Mouse (Mus musculus): ENCODE results near the gene Mxra8.

The Mxra8 gene

GRCm38 (mm10) chr4:155863001-155863400 is 23.5 kb downstream of the Mxra8 start, which contains the start of gene Tas1r3:
Tas1r3 (minus strand) TSS chr4:155863362.
- DNase-seq, result no peak

DNA sequence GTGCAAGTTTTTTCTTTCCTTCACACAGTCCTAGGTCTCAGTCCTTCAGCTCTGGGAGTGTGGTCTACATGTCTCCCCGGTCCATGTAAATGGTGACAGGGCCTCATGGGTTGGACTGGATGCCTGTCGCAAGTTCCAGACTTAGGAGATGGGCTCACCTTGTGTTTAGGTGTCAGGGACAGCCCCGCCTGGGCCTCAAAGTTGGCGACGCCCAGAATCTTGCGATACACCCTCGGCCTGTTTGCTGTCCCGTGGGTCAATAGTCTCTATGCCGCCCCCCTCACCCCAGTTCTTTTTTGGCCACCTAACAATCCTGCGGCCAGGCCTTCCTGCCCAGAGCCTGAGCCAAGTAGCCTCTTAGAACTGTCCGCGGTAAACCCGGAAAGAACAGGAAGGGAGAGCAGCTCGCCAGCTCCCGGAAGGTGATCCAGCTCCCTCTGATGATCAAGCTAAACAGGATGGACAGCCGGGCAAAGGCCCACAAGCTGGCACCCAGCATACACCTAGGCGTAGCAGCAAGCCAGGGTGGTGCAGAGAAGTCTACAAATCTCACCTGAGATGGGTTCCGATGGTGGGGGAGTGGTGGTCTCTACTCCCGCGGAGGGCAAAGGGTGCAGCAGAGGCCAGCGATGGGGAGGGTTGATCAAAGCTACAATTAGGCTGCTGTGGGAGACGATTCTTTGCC is 29.3 kb downstream of the Mxra8 start:
- DNase-seq, result peak; percentile 22 to 57

DNA sequence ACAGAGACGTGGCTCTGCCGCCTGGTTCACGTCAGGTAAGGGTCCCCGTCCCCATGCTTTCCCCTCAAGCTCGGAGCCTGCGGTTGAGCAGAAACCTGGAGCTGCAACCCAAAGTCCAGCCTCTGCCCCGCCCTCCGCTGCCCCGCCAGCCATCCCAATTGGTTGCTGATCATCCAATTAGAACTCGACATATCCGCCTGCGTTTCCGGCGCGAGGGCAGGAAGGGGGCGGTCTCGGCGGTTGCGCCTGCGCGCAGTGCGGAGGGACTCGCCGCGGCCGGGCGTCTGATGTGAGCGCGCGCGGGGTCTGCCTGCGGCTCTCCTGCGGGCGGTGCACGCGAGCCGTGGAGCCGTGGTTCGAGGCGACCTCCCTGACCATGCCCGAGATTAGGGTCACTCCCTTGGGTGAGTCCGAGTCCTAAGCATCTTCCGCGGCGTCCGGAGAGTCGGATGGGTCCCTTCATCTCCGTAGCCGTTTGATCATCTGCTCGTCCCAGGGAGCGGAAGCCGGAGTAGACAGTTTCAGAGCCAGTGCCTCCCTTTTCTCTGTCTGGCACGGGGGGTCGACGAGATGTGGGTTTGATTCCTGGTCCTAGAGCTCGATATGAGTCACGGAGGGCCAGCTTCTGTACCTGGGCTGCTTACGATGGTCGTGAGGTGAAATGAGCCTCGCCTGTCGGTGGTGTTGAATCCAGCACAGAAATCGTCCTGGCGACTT is 30.0 kb downstream of the Mxra8 start, which contains the start of the genes Cptp and Ints11:
Gene Cptp, minus strand, starts transcription at position 124 of the 717 bp plus-strand sequence.
Gene Ints11, plus strand, starts transcription at position 230 of the 717 bp plus-strand sequence.
- peak; percentile 97 to 98 for DNase-seq

DNA sequence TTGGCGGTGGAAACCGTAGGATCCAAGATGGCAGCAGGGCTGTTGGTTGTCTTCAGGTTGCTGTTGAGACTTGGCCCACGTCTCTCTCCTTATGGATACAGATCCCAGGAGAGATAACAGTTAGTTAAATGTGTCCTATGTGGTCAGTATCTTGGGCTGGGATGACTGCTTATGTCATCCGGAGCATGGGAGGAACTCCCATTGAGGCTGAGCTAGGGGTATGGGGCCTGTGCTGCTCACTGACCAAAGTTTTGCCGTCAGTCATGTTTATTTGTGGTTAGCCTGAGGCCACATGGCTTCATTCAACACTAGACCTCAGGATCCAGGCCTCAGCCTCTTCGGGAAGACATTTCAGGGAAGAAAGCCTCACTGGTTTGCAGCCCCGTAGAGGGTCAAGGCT is 31.9 kb downstream of the Mxra8 start:
- no peak for DNase-seq

- DNase-seq, result no peak
Measured at GRCm38 (mm10) chr4:155883587-155883986, 44.1 kb downstream of the Mxra8 start.

- no peak for DNase-seq
Measured at GRCm38 (mm10) chr4:155886330-155886729, 46.9 kb downstream of the Mxra8 start.

GRCm38 (mm10) chr4:155887674-155888073 is 48.2 kb downstream of the Mxra8 start:
- DNase-seq, result no peak

DNA sequence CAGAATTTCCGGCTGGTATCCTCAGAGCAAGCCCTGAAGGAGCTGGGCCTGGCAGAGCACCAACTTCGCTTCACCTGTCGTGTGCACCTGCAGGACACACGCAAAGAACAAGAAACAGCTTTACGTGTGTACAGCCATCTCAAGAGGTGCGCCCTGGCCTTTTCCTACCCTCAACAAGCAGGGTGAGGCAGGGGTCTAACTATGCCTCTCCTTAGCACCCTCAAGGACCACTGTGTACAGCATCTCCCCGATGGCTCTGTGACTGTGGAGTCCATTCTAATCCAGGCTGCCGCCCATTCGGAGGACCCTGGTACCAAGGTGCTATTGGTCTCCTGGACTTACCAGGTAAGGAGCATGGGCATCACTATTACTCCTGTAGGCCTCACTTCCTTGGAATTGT is 48.7 kb downstream of the Mxra8 start:
- no peak for DNase-seq

- no peak for DNase-seq
Measured at GRCm38 (mm10) chr4:155889316-155889715, 49.8 kb downstream of the Mxra8 start.

DNA sequence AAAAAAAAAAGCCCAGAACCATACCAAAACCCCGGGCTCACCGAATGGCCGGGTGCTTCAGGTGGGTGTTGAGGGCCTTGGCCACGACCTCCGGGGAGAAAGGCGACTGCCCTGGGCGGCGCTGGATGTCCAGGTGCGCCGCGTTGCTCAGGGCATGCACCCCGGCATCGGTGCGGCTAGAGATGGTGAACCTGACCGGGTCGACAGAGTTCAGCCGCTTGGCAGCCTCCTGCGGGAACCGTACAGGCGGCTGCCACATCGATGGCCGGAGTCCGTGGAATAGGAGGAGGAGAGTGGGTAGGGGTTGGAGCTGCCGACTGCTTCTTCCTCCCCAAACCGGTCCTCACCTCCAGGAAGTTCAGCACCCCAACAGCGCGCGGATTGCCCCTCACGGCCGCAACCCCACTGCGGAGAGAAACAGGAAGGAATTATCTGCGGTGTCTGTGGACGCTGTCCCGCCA is 51.6 kb downstream of the Mxra8 start:
- no peak for DNase-seq

- peak; percentile 99 for DNase-seq
Measured at GRCm38 (mm10) chr4:155891551-155892001, 52.1 kb downstream of the Mxra8 start, which contains the start of the genes Pusl1 and Acap3. Pusl1 (minus strand) TSS chr4:155891781. Acap3 (plus strand) TSS chr4:155891822.

- DNase-seq, result peak; percentile 89 to 94
Measured at GRCm38 (mm10) chr4:155892017-155892416, 52.5 kb downstream of the Mxra8 start.

DNA sequence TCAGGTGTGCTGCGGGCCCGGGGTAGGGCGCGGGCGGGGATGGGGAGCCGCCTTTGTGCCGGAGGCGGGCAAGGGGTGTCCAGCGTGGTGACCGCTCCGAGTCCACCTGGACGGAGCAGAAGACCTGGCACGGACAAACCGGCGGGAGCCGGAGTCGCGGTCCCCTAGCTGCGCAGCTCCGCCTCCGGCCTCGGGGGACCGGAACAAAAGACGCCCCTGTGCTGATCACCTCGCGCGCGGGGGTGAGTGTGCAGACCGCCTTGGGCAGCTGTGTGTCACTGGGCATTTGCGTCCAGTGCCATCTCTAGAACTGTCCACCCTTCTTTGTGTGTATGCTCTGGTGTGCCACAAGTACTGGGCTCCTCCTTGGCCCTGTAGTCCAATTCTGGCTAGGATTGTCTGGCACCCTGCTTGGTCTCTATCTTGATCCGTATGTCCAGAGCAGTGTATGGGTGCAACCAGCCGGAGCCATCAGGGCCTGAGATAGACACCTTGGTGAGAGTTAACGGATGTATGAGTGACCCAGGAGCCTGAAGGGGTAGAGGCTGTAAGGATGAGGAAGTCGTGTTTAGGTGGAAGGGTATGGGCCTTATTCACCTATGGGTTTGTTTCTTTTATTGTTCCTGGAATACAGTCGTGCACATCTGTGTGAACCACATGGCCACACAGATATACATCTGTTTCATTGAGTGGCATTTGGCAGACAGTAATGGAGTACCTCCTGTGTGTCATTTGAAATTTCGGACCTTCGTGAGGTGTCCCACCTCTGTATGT is 53.1 kb downstream of the Mxra8 start:
- DNase-seq, result peak; percentile 54 to 71

- DNase-seq, result peak in 1 of 2 experiments; percentile 1
Measured at GRCm38 (mm10) chr4:155893212-155893690, 53.8 kb downstream of the Mxra8 start.

All from kidney, postnatal 4 days (tissue).